Mouse (Mus musculus) gastrocnemius, postnatal 14 days (tissue): ENCODE data around the gene Mfsd14a. TPM values are rescaled to one million over a fixed set of nuclear protein-coding genes. Genes with fewer than 3 reads are reported as not detected.

Experiments
- DNase-seq: peaks from one replicate; pipeline ENCODE4 v3.0.0; 2021; ENCODE audit warnings: mixed read lengths
- intact Hi-C: fragments of 180-260 bp; cut with DNase I; formaldehyde crosslinking; loops from one replicate; pipeline ENCODE4 v1.15.1; 2025; ENCODE audit warnings: low total_unique reads
- total RNA-seq, 2 experiments: library from RNA; stranded (reverse); gene quantifications; 2 replicates each; pipeline ENCODE4 v1.2.3; 2021

The Mfsd14a gene
- total RNA-seq, 2 experiments from 2014 or later: 13.4 to 14.3 TPM

DNA sequence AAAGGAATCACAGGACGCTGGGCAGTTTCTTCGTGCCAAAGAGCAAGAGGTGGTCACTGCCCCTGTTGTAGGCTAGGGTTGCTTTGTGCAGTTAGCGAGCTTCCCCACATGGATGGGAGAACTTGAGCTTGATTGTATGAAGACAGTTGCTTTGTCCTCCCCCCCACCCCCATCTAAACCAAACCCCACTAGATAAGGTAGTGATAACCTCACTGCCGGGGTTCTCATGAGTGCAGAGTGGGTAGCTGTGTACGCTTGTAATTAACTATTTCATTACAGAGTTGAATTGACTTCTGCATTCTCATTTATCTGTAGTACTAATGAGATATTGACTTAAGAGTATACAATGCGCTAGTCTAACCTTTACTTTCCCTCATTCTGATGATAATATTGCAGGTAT, 43.6 kb downstream of the Mfsd14a start:
- intact Hi-C loops: no loop called here
- no peak for DNase-seq

DNA sequence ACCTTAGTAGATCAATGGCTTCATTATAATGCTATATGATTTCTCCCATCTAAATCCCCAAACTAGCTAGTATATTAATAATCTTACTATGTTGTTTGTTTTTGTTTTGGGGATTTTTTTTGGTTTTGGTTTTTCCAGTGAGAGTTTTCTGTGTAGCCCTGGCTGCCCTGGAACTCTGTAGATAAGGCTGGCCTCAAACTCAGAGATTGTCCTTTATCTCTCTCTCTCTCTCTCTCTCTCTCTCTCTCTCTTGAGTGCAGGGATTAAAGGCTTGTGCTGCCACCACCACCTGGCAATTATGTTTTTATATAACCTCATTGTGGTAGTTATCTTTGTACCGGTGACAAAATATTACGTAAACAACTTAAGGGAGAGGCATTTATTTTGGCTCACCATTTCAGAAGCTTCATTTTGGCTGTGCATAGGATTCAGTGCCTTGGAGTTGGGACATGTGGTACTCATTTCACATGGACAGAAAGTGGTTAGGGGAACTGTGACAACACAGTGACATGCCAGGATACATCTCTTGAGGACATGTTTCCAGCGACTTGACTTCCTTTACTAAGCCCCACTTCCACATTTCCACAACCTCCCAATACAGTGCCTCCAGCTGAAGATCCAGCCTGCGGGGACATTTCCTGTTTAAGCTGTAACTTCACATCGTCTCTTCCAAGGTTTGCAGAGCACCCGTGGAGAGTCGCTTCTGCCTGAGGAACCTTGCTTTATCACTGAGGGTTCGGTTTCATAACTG, 47.0 kb downstream of the Mfsd14a start:
- intact Hi-C loops: no loop called here
- DNase-seq: no peak

DNA sequence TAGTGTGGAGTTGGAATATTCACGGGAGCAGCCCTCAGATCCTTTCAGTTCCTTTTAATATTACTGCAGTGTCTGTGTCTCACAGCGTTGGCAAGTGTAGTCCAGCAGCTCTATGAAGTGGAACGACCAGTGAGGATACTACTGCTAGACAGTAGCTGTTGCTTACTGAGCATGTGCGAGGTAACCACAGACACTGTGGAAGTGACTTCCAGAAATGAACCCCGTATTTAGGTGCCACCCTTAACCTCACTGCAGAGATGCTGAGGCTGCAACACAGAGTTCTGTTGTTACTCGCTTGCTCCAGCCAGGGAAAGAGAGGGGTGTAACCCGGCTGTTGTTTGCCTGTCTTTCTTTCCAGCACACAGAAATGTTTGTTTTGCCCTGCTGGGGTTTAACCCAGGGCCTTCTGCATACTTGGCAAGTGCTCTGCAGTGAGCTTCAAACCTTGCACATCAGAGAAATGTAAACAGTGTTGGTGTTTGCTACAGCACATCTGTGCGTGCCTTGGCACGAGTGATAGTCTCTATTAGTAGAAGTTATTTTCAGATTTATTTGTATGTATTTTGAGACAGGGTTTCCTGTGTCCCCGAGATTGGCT, 48.1 kb downstream of the Mfsd14a start, which contains the start of gene Trmt13:
TSS of gene Trmt13 (minus strand) at position 293 of the 598 bp plus-strand sequence.
- intact Hi-C loops: no loop called here
- DNase-seq: no peak

- DNase-seq: no peak
- intact Hi-C loops: no loop called here
These were observed 57.9 kb downstream of the Mfsd14a start for GRCm38 (mm10) chr3:116604570-116604969.

DNA sequence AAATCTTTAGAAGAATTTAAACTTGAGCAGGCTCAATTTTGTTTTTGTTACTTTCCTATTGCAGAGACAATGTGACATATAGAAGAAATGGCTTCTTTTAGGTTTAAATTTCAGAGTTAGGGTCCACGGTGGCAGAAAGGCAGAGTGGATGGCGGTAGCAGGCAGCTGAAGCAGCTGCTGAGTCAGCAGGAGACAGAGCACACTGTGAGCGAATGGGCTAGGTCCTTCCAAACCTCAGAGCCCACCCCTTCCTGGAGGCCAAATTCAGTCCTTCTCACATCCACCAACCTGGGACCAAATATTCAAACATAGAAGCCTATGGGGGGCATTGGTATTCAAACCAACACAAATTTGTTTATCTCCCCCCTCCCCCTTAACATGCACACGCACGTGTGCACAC, 60.7 kb downstream of the Mfsd14a start:
- intact Hi-C loops: no loop called here
- no peak for DNase-seq

DNA sequence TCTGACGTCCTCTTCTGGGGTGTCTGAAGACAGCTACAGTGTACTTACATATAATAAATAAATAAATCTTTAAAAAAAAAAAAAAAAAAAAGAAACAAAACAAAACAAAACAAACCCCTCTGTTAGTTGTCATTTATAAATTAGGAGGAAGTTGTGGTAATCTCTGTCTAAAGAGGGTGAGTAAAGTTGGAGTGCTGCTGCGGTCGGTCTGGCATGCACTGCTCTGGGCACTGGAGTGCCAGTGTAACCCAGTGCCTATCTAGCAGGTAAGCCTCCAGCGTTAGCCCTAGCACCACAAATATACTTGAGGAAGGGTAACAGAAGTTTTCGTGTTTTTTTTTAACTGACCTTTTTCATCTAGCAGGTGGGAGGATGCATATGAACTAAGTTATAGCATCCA, 61.5 kb downstream of the Mfsd14a start:
- DNase-seq: no peak
- intact Hi-C loops: no loop called here

DNA sequence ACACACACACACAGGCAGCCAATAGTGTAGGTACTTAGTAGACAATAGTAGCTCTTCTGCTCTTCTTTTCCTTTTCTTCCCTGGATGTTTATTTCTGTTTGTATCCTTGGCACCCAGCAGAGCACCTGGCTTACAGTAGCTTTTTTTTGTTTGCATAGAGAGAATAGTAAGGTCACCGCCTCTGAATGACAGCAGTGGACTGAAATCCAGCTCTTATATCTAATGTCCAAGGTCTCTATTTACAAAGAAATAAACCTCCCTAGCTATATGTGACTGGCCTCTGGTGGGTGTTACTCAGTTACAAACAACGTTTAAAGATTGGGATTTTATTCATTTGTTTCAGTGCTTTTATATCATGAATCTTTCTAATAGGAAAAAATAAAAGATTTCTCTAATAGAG, 62.8 kb downstream of the Mfsd14a start:
- intact Hi-C loops: loop anchor here (10.0 kb wide), 1 partner anchor 65 kb away; the partner anchor contains the start of gene Mfsd14a
- DNase-seq: no peak

DNA sequence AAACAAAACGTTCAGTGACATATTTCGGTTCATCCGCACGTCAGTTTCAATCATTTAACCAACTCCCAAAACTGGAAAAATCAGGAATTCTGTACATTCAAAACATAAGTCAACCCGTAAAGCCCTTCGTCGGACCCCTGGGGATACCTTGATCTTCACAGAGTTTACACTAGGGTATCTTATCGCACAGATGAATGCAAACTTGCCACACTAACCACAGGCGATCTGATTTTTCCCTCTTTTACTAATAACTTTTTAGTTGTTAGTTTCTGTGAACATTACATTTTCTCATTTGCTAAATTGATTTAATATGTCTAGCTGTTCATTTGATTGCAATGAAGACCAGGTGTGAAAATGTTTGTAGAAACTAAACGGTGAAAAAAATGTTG, 66.9 kb downstream of the Mfsd14a start:
- intact Hi-C loops: loop anchor here (10.0 kb wide), 1 partner anchor 69 kb away; the partner anchor contains the start of gene Mfsd14a
- no peak for DNase-seq

DNA sequence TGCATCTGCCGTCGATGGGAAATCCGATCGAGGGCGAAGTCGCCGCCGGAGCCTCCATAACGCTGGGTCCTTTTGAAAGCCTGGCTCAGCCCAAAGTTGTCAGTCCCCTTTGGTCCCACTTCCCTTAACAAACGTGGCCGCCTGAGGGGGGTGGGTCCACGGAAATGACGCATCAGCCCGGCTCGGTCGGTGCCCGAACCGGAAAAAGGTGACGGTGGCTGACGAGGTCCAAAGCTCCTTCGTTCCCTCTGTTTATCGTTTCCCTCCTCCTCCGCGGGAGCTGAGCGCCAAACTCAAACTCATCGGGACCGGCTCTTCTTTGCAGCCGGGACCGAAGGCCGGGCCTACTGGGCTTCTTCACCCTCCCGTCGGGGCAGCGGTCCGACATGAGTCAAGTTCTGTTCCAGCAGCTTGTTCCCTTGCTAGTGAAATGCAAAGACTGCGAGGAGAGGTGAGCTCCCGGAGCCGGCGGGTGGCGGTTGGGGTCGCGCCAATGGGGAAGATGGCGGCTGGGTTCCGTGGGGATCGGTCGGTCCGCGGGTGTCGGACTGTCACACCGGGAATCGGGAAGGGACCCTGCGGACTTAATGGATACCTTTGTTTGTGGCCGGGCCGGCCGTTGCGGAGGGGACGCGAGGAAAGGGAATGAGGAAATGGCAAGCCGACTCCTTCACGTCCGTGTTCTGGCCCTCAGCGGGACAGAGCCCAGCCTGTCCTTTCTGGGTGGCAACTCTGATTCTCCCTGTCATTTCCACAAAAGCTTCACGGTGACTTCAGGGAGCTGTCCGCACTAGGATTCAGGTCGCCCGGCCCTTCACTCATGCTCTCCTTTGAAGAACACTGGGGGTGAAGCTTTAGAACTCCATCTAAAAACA, 67.5 kb downstream of the Mfsd14a start, which contains the start of gene Sass6:
TSS of gene Sass6 (plus strand) at position 255 of the 875 bp plus-strand sequence.
- intact Hi-C loops: loop anchor here (10.0 kb wide), 1 partner anchor 70 kb away; the partner anchor contains the start of gene Mfsd14a
- DNase-seq: peak; percentile 99

DNA sequence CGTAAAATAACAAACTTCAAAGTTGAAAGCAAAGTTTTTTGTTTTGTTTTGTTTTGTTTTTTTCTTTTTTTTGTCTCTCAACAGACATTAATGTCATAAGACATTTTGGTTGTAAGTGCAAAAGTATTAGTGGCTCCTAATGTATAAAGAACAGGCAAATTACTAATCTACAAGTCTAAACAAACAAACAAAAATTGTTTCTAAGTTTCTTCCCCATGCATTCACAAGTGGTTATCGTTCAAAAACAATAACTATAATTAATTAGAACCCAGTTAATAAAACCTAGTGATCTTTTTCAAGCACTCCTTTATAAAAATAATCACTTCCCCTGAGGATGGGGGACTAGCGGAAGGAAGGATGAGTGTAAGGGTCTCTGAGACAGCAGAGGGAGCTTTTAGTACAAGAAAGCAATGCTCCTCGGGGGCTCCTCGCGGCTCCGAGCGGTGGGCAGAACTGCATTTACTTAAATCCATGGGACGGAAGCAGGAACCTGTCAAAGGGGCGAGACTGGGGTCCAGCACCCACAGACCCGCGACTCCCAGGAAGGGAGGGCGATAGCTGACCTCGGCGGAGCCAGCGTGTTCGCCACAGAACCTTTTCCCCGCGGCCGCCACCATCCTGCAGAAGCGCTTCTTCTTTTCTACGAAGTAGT, 68.3 kb downstream of the Mfsd14a start:
- no peak for DNase-seq
- intact Hi-C loops: loop anchor here (10.0 kb wide), 1 partner anchor 71 kb away; the partner anchor contains the start of gene Mfsd14a

GRCm38 (mm10) chr3:116582201-116582600, 80.3 kb downstream of the Mfsd14a start:
- intact Hi-C loops: loop anchor here (10.0 kb wide), 1 partner anchor 67 kb away; the partner anchor contains the start of gene Dbt

More at GRCm38 (mm10) chr3:116582201-116582600, 80.3 kb downstream of the Mfsd14a start:
- DNase-seq: no peak

Other genes starting within 250 kb of the Mfsd14a start
- 10 to 100 TPM; 17.0 to 23.9 TPM for gene Cdc14a, start 238.6 kb downstream of the Mfsd14a start, total RNA-seq
- gene Rtca, start 154.5 kb downstream of the Mfsd14a start, total RNA-seq: 10 to 100 TPM; 23.2 to 24.3 TPM
- 10 to 100 TPM; 26.7 to 28.3 TPM for gene Dbt, start 149.6 kb downstream of the Mfsd14a start, total RNA-seq
- gene Lrrc39, start 99.7 kb downstream of the Mfsd14a start, total RNA-seq: 10 to 100 TPM; 39.2 to 42.1 TPM
- gene Sass6, start 67.7 kb downstream of the Mfsd14a start, total RNA-seq: 1 to 10 TPM; 3.0 to 3.4 TPM
- 1 to 10 TPM; 4.7 to 5.3 TPM for gene Trmt13, start 48.1 kb downstream of the Mfsd14a start, total RNA-seq
- not detected for gene Gm43191, start 18.6 kb upstream of the Mfsd14a start, total RNA-seq
- 1 to 10 TPM; 8.2 to 8.9 TPM for gene Slc35a3, start 50.2 kb upstream of the Mfsd14a start, total RNA-seq
- gene Agl, start 145.5 kb upstream of the Mfsd14a start, total RNA-seq: 100 to 1,000 TPM; 546 to 661 TPM
- gene Frrs1, start 196.8 kb upstream of the Mfsd14a start, total RNA-seq: 1 to 10 TPM; 2.1 to 2.3 TPM